Mouse (Mus musculus): Measurements from ENCODE around the gene Olfr104-ps. TPM values are rescaled to one million over a fixed set of nuclear protein-coding genes. Genes with fewer than 3 reads are reported as not detected.

The Olfr104-ps gene
- not detected for total RNA-seq (2021)

DNA sequence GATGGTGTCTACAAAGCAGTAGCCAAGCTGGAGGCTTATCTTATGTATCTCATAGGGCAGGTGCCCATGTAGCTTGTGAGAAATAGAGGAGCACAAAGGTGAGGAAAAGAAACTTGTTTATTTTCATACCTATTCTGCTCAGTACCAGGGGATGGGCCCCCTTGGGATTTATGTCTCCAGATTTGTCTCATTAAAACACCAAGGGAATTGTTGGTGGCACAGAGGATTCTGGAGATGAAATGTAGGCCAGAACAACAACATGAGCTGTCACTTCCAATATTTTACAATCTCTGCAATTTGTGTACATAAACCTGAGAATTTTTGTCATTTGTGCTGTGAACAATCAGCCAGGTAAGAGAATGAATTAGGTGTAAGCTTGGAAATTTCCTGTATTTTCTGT is at the start of gene Olfr104-ps:
Gene Olfr104-ps (plus strand): TSS at position 301 of the 400 bp plus-strand sequence.
- DNase-seq (ENCODE audit: extremely low spot score in 1 of 2, low spot score in 2 of 2) = no peak
- intact Hi-C loops (cut with DNase I) = no loop called here

DNA sequence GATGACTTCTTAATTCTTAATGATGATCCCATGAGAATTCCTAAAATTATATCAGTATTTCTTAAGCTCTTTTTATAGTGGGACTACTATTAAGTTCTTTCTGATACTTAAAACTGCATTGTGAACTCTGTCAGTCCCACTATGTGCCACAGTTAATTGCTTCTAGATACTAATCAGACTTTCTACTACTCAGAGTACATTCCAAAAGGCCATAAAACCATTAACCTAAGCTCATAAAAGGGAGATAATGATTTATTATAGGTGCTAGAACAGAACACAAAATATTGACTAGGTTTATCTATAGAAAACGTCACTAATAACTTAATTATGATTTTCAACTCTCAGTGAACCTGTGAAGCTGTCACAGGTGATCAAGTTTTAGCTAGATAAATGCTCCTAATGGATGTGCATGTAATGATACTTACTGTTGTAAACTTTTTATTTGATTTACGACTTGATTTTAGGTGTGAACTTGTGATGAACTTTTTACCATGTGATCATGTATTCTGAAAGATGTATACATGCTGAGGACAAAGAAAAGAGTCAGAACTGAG is 49.2 kb upstream of the Olfr104-ps start:
- no peak for DNase-seq (ENCODE audit: extremely low spot score in 1 of 2, low spot score in 2 of 2)
- intact Hi-C loops (cut with DNase I) = no loop called here

DNA sequence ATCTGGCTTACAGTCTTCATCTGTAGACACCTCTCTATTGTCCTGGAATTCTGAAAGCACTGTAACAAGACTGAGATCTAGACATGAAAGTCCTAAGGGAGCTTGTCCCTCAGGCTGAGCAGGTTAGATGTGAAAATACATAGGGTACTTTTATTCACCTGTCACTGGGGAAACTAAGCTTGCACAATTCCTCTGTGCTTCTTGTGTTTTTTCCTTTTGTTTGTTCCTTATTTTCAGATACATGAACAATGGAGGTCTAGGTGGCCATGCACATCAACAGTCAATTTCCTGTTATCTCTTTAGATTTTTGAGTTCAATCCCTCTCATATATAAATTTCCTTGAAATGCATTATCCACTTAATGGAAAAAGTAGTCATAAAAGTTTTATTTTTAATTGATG is 42.4 kb upstream of the Olfr104-ps start, which contains the start of gene Olfr102:
Gene Olfr102 (minus strand): TSS at position 101 of the 400 bp plus-strand sequence.
- intact Hi-C loops (cut with DNase I) = no loop called here

DNA sequence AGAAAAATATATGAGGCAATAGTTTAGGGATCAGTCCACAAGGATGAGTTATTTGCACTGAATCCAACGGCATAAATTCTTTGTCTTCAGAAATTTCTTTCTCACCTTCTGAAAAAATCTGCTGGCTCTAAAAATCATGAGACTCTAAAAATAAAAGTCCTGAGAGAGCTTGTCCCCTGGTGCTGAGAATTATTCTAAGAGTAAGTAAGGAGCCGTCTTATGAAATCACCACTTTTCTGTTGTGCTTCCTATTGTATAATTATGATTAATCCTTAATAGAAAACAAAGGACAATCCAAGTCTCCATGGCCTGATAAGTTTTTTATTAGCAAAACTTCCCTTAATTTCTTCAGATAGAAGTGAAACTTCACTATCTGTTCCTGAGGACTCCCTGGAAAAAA is 19.8 kb upstream of the Olfr104-ps start, which contains the start of gene Olfr103:
Gene Olfr103 (minus strand): TSS at position 101 of the 400 bp plus-strand sequence.
- no peak for DNase-seq (ENCODE audit: extremely low spot score in 1 of 2, low spot score in 2 of 2)
- intact Hi-C loops (cut with DNase I) = no loop called here

More for the DNA sequence above, 42.4 kb upstream of the Olfr104-ps start, which contains the start of gene Olfr102:
- DNase-seq (ENCODE audit: extremely low spot score in 1 of 2, low spot score in 2 of 2) = no peak

DNA sequence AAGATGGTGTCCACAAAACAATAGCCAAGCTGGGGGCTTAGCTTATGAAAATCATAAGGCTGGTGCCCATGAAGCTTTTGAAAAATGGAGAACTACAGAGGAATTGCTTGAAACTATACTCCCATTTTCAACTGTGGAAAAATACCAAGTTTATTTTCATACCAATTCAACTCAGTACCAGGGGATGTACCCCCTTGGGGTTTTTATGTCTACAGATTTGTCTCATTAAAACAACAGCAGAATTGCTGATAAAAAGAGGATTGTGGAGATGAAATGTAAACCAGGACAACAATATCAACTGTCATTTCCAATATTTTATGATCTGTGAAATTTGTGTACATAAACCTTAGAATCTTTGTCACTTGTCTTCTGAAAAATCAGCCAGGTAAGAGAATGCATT is 19.4 kb downstream of the Olfr104-ps start, which contains the start of gene Olfr105-ps:
Gene Olfr105-ps (plus strand): TSS at position 301 of the 400 bp plus-strand sequence.
- intact Hi-C loops (cut with DNase I) = no loop called here
- no peak for DNase-seq (ENCODE audit: extremely low spot score in 1 of 2, low spot score in 2 of 2)

DNA sequence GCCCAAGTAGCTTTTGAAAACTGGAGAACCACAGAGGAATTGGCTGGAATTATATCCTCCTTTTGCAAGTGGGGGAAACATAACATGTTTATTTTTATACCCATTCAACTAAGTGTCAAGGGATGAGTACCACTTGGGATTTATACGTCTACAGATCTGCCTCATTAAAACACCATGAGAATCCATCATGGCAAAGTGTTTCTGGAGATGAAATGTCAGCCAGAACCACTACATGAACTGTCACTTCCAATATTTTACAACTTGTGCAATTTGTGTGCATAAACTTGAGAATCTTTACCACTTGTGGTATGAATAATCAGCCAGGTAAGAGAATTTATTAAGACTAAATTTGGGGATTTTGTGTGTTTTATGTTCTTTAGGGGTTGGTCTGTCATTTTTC is 30.7 kb downstream of the Olfr104-ps start, which contains the start of gene Olfr106-ps:
Gene Olfr106-ps (plus strand): TSS at position 301 of the 400 bp plus-strand sequence.
- no peak for DNase-seq (ENCODE audit: extremely low spot score in 1 of 2, low spot score in 2 of 2)
- intact Hi-C loops (cut with DNase I) = no loop called here

DNA sequence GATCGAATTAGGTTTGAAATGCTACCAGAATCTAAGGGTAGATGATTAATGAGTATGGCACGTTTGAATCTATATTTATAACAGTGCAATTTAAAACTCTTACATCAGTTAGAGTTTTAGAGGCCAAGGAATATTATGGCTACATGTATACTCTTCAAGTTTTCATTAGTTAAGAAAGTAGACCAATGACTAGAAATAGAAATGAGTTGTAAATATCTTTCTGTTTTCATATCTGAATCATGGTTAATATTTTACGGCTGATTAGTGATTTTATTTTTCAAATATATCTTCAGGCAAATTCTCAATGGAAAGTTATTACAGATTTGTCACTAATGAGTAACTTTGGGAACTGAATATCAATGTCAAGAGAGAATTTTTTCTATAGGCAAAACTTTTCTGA is 39.5 kb downstream of the Olfr104-ps start, which contains the start of gene Olfr107:
Gene Olfr107 (plus strand): TSS at position 301 of the 400 bp plus-strand sequence.
- no peak for DNase-seq (ENCODE audit: extremely low spot score in 1 of 2, low spot score in 2 of 2)
- intact Hi-C loops (cut with DNase I) = no loop called here

DNA sequence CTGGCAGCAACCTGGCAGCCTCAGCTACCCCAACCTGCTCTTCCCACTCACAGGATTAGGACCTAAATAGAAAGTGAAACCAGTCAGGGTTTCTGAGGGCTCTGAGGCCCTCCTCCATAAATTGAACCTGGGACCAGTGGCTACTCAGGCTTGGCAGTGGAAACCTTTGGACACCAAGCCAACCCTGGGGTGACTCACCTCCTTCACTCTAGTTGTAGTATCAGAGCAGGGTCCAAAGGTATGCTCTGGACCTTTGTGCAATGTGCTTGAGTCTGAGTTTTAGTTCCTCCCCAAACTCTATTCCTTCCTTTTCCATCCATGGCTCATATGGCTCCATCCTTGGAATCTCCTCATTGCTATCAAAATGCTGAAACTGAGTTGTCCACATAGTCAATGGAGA is 54.0 kb downstream of the Olfr104-ps start:
- DNase-seq (ENCODE audit: extremely low spot score in 1 of 2, low spot score in 2 of 2) = no peak

More for the DNA sequence above, 54.0 kb downstream of the Olfr104-ps start:
- intact Hi-C loops (cut with DNase I) = no loop called here

Other genes with a start within 250 kb of the Olfr104-ps start
- not detected for gene Olfr92, start 239.5 kb upstream of the Olfr104-ps start, total RNA-seq (2021)
- not detected for gene Olfr93, start 198.1 kb upstream of the Olfr104-ps start, total RNA-seq (2021)
- gene Ubd, start 165.7 kb upstream of the Olfr104-ps start, total RNA-seq (2021) = not detected
- gene Olfr94, start 158.6 kb upstream of the Olfr104-ps start, total RNA-seq (2021) = not detected
- gene Olfr95, start 146.5 kb upstream of the Olfr104-ps start, total RNA-seq (2021) = not detected
- gene Olfr96, start 139.4 kb upstream of the Olfr104-ps start, total RNA-seq (2021) = not detected
- gene Olfr97, start 122.3 kb upstream of the Olfr104-ps start, total RNA-seq (2021) = not detected
- not detected for gene Olfr98, start 95.8 kb upstream of the Olfr104-ps start, total RNA-seq (2021)
- gene H2-M3, start 89.4 kb upstream of the Olfr104-ps start, total RNA-seq (2021) = 1 to 10 TPM; 2.7 to 3.1 TPM
- not detected for gene Olfr99, start 76.1 kb upstream of the Olfr104-ps start, total RNA-seq (2021)
- not detected for gene Olfr101, start 55.3 kb upstream of the Olfr104-ps start, total RNA-seq (2021)
- gene Olfr102, start 42.5 kb upstream of the Olfr104-ps start, total RNA-seq (2021) = not detected
- gene Olfr103, start 19.9 kb upstream of the Olfr104-ps start, total RNA-seq (2021) = not detected
- not detected for gene Olfr105-ps, start 19.5 kb downstream of the Olfr104-ps start, total RNA-seq (2021)
- not detected for gene Olfr106-ps, start 30.8 kb downstream of the Olfr104-ps start, total RNA-seq (2021)
- under 1 TPM in 1 of 2 experiments, not detected in 1; 0.11 TPM for gene Olfr107, start 39.6 kb downstream of the Olfr104-ps start, total RNA-seq (2021)
- gene Olfr108, start 85.9 kb downstream of the Olfr104-ps start, total RNA-seq (2021) = not detected
- gene Olfr109, start 99.3 kb downstream of the Olfr104-ps start, total RNA-seq (2021) = not detected
- gene H2-M2, start 124.0 kb downstream of the Olfr104-ps start, total RNA-seq (2021) = not detected
- gene Olfr110, start 132.9 kb downstream of the Olfr104-ps start, total RNA-seq (2021) = not detected
- not detected for gene Olfr111, start 148.4 kb downstream of the Olfr104-ps start, total RNA-seq (2021)
- gene Olfr112, start 209.9 kb downstream of the Olfr104-ps start, total RNA-seq (2021) = not detected
- not detected for gene Olfr113, start 218.1 kb downstream of the Olfr104-ps start, total RNA-seq (2021)
- not detected for gene Olfr114, start 233.2 kb downstream of the Olfr104-ps start, total RNA-seq (2021)

Data from left cerebral cortex, postnatal 10 days (tissue).